Mouse (Mus musculus) mouse trophoblast stem cell (cell line): ENCODE measurements at regions not wholly inside any gene's neighbourhood (a gene's known extent, or its start where the extent isn't known, plus 50 kb on each side); places are given as distances from the start of the nearest gene placed in this dataset.

ENCODE experiments used
- in situ Hi-C, 2 experiments: fragments of 300-500 bp; cut with MseI, MboI; formaldehyde crosslinking; loops; 2 replicates in 1 of 2; 3 replicates in 1 of 2; pipeline ENCODE4 v1.15.1; 2025

DNA sequence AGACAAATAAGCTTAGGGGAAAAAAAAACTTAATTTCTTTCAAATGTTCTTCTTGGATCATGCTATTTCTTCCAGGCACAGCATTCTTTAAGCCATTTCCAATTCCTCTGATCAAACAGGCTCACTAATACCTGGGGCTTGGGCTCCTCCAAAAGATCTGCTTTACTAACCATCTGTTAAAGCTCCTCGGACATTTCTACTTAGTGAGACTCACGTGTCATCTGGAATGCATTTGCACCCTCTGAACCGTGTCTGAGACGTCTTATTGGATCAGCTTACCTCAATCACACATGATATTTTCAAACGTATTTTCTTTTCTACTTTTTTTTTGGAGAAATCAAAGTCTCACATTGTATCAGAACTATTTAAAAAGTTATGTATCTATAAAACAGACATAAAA, 132.4 kb downstream of the Npr3 start:
- in situ Hi-C loops, result no loop called here

GRCm38 (mm10) chr15:11770596-11770995, 136.5 kb downstream of the Npr3 start:
- in situ Hi-C loops, result no loop called here

- in situ Hi-C loops, result loop anchor here in 1 of 2 experiments (10.0 kb wide), 1 partner anchor 207 kb away; no protein-coding TSS in a partner anchor
Observed at GRCm38 (mm10) chr15:11757963-11758362, 149.1 kb downstream of the Npr3 start.

GRCm38 (mm10) chr15:11756786-11757185, 150.3 kb downstream of the Npr3 start:
- in situ Hi-C loops, result loop anchor here in 1 of 2 experiments (10.0 kb wide), 1 partner anchor 208 kb away; no protein-coding TSS in a partner anchor

DNA sequence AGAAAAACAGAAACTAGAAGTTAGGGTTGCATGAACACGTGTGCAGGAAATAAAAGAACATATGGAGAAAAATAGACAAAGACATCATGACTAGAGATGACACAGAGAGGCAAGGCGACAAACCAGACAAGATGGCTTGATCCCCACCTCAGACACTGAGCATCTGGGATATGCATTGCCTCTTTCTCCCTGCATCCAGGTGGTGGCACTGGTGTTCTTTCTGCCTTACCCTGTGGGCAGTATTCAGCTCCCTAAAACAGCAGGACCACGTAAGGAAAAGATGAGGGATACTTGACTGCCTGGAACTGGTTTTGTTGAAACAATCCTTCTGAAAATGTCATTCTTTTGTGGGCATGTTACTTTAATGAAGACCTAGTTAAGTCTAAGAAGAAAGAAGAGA, 153.9 kb downstream of the Npr3 start:
- in situ Hi-C loops, result loop anchor here (5.0 to 10.0 kb wide), 2 partner anchors 212 to 214 kb away; no protein-coding TSS in a partner anchor

- in situ Hi-C loops, result loop anchor here (5.0 to 10.0 kb wide), 2 partner anchors 214 to 216 kb away; no protein-coding TSS in a partner anchor
Observed at GRCm38 (mm10) chr15:11750893-11751292, 156.2 kb downstream of the Npr3 start.

DNA sequence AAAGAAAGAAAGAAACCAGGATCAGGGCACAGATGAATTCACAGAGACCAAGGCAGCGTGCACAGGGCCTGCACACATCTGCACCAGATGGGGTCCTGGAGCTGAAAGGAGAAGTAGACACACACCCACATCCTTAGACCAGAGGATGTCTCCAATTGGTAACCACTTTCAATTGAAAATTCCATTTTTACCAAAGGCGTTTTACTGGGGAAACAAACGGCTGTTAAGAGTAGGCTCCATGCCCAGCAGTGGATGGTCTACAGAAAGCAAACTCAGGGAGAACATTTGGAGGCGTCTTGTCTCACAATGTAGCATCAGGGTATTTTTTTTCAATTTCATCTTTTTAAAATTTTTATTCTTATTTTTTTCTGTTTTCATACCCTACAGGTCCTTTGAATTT, 157.6 kb downstream of the Npr3 start:
- in situ Hi-C loops, result no loop called here

GRCm38 (mm10) chr15:11748306-11748705, 158.8 kb downstream of the Npr3 start:
- in situ Hi-C loops, result no loop called here

DNA sequence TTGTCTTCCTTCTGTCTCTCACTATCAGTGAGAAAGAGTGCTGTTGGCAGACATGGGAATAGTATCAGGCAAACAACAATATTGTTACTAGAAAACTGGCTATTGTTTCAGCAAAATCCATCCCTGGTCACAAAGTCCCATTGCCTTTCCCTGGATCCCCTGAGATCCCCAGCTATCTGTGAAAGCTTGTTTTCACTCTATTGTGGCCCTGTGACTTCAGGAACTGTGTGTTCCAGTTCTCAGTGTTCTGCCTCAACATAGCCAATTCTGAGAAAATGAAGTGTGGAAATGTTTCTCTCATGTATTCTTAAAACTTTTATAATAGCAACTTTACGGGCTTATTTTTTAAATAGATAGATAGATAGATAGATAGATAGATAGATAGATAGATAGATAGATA, 160.3 kb downstream of the Npr3 start:
- in situ Hi-C loops, result no loop called here

DNA sequence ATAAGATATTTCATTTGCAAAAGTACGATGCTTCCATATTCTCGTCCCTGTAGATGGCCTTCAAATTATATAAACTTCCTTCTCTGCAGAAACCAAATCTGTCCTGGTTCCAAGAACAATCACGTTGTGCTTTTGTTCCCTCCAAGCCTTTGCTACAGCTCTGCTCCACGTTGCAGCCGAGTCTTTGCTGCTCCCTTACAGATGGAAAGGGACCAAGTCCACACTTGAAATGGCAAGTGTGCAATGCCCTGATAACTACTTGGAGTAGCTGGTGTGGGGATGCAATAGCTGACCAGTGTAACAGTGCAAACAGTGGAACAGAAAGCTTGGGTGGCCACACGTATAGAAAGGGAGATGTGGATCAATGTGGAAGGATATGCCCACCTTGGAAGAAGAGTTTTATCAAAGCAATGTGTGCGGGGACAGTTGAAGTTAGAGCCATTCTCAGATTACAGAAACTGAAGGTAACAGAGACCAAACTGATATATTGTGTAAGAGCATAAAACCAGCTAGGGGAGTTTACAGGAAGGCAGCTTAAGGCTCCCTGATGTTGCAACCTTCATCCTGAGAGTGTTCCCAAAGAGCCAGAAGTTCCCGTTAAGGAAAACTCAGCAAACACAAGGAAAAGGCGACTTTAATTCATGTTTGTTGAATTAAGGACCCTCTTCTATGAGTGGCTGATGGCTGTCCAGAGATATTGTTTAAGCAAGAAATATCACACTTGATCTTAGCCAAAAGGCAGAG, 161.3 kb downstream of the Npr3 start:
- in situ Hi-C loops, result no loop called here

DNA sequence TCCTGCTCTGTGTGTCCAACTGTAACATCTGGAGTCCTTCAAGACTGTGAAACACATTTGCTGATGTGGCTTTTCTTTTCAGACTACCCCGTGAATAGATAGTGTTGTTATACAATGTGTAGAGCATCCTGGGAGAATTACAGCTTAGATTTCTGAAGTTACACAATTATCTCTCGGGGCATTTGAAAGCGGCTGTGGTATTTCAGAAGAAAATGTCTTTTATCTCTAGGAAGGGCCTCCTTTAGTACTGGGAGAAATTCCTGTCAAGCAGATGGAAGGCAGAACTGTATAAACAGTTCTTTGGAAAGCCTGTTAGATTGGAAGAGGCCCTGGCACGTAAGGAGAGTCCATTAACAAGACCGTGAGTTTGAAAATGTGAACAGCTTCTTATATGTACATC, 162.2 kb downstream of the Npr3 start:
- in situ Hi-C loops, result no loop called here

- in situ Hi-C loops, result no loop called here
Observed at GRCm38 (mm10) chr15:11744296-11744695, 162.8 kb downstream of the Npr3 start.

- in situ Hi-C loops, result no loop called here
Observed at GRCm38 (mm10) chr15:11742820-11743219, 164.3 kb downstream of the Npr3 start.

GRCm38 (mm10) chr15:11742346-11742729, 164.7 kb downstream of the Npr3 start:
- in situ Hi-C loops, result no loop called here

DNA sequence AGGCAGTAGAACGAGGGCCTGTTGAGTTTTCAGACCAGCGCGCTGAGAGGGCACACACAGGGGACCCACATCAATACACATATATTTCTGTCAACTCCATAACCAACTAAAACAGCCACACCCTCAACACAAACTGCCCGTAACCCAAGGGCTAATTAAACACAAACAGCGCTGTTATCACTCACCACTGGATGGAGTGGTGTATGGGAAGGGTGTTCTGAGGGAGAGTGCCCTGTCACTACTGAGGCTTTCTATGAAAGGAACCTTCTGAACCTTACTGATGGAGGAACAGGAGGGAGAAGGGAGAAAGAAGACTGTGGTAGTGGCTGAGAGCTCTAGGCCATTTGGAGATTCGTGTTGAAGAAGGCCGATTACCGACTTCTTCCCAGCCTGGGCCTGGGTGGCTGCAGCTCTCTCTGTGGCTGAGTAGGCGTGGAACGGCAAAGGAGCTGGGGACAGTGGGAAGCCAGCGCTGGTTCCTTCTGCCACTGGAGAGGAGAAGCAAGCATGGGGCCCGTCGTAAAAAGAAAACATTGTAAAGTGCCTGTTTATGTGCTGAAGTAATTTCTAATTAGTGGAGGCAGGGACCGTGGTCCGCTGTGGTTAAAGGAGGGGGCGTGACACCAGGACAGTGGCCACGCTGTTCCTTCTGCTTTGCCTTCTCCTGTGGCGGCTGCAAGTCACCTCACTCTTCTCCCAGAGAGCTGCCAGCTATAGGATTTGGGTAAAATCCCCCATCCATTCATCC, 165.3 kb downstream of the Npr3 start:
- in situ Hi-C loops, result no loop called here

DNA sequence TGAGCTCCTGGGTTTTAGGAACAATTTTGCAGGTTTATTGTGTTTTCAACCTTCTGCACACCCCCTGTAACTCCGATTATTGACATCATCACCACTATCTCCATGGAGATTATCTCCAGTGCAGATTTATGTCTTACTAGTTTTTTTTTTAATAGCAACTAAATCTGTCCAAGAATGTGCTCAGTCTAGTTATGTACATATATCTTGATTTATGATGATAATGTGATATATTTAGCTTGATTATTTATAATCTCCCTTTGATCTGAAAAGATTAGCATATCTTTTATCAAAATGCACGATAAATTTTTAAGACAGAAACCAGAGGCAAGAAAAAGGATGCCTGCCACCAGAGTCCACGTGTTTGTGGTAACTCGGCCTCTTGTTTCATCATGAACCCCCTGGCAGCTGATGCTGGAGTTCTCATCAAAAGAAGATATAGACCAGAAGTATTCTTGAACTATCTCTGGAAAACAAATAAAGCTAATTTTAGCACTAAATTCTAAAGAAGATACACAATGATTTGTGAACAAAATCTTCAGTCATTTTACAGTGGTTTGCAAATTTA, 169.6 kb downstream of the Npr3 start:
- in situ Hi-C loops, result no loop called here

DNA sequence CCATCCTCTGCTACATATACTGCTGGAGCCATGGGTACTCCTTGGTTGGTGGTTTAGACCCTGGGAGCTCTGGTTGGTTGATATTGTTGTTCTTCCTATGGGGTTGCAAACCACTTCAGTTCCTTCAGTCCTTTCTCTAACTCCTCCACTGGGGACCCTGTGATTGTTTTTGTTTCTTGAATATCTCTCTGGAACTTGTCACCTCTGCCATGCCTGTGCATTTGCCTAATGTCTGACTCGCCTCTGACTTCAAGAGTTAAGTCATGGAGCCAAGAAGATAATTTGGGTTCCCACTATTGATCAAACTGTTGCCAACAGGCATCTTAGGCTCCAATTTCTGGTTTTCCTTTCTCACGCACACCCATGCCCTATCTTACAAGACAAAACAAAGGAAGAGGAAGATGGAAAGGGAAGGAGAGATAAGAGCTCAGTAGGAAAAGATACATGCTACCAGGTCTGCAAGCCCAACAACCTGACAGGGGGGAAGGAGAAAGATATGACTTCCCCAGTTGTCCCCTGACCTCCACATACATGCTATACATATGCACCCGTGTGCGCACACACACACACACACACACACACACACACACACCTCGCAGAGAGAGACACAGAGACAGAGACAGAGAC, 172.3 kb downstream of the Npr3 start:
- in situ Hi-C loops, result no loop called here

GRCm38 (mm10) chr15:11729381-11729780, 177.7 kb downstream of the Npr3 start:
- in situ Hi-C loops, result no loop called here

- in situ Hi-C loops, result no loop called here
Observed at GRCm38 (mm10) chr15:11725620-11726530, 181.2 kb downstream of the Npr3 start.

- in situ Hi-C loops, result no loop called here
Observed at GRCm38 (mm10) chr15:11720645-11721044, 186.4 kb downstream of the Npr3 start.
